Mouse (Mus musculus): Measurements from ENCODE around the gene Lrrc61. TPM values are rescaled to one million over a fixed set of nuclear protein-coding genes. Genes with fewer than 3 reads are reported as not detected.
A peak's percentile ranks its signal among the peaks of the same experiment; 100 is the strongest.

The Lrrc61 gene
- polyA plus RNA-seq, 1 experiment from 2014 or later = 8.2 TPM

DNA sequence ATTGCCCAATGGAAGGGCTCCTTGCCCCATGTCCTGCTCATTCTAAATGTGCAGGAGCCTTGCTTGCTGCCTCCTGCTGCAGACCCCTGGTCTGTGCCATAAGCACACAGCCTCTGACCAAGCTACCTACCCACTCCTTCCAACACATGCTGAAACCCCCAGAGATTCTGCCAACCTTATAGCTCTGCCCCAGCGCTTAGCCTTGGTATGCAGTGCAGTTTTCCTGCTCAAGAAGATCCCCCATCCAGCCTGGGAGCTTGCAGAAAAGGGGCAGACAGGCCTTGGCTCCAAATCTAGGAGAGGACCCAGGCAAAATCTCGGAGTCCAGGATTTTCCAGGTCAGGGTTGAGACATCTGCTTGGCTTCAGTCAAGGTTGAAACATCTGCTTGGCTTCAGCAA, 21.1 kb upstream of the Lrrc61 start:
- WGBS = 88% methylated on average over 2 of the region's 2 CpGs
- Histone ChIP-seq H3K36me3 (ENCODE audit: control insufficient read depth, insufficient read depth) (no peaks in the 10 kb centered on the region), H3K4me2 (ENCODE audit: low read depth, low read length) (no peak overlapping the region), H3K27ac (ENCODE audit: low read length) (no peak overlapping the region), H3K4me1 (ENCODE audit: control insufficient read depth, insufficient read depth, low read length) (peaks cover 2% of the 10 kb centered on the region; the same call in 1 of the 2 replicates), H3K27me3 (ENCODE audit: control insufficient read depth, insufficient read depth, low read length) (no peaks in the 10 kb centered on the region), H3K4me3 (ENCODE audit: low read length) (no peak overlapping the region), H3K9me3 (replicated peaks; ENCODE audit: control insufficient read depth, low read length) (no peaks in the 10 kb centered on the region), H3K9ac (ENCODE audit: low read length) (no peak overlapping the region)
- ATAC-seq (replicated peaks; ENCODE audit: extremely low read depth, insufficient read depth, low FRiP score) = no peak

DNA sequence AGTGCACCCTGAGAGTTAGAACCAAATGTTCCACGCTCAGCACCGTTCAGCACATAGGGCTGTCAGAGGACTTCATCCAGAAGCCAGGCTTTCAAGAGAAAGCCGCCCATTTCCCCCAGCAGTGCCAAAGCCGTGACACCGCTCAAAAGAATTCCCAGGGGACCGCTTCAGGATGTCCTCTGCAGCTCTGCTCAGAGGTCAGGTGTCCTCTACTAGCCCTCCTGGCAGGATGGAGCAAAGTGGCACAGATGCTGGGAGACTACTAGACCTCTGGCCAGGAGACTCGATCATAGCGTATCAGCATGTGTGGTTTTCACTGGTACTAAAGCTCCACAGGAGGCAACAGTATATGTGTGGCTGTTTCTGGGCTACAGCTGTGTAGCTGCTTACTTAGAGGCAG, 19.7 kb upstream of the Lrrc61 start:
- H3K4me1 ChIP-seq (ENCODE audit: control insufficient read depth, insufficient read depth, low read length) = peaks cover 2% of the 10 kb centered on the region; the same call in 1 of the 2 replicates
- no peak overlapping the region for H3K9ac ChIP-seq (ENCODE audit: low read length)
- H3K4me2 ChIP-seq (ENCODE audit: low read depth, low read length) = no peak overlapping the region
- no peaks in the 10 kb centered on the region for H3K9me3 ChIP-seq (replicated peaks; ENCODE audit: control insufficient read depth, low read length)
- no peak overlapping the region for H3K4me3 ChIP-seq (ENCODE audit: low read length)
- WGBS = 59% methylated on average over 8 of the region's 8 CpGs
- no peak for ATAC-seq (replicated peaks; ENCODE audit: extremely low read depth, insufficient read depth, low FRiP score)
- no peaks in the 10 kb centered on the region for H3K36me3 ChIP-seq (ENCODE audit: control insufficient read depth, insufficient read depth)
- no peak overlapping the region for H3K27ac ChIP-seq (ENCODE audit: low read length)
- H3K27me3 ChIP-seq (ENCODE audit: control insufficient read depth, insufficient read depth, low read length) = no peaks in the 10 kb centered on the region

DNA sequence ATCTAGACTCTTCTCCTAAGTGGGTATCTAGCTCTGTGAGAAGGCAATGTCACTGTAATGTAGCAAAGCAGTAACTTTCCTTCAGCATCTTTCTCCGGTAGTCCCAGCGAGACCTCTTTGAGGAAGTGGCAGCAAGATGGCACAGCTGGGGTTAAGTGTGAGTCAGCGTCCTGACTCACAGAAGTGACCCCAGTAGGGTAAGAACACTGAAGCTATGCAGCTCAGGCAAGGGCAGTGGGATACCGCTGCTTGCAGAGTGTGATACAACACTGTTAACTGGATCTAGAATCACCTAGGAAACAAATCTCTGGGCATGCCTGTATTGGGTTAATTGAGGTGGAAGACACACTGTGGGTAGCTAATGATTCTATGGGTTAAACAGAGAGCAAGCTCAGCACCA, 18.5 kb upstream of the Lrrc61 start:
- ATAC-seq (replicated peaks; ENCODE audit: extremely low read depth, insufficient read depth, low FRiP score) = no peak
- 59% methylated on average over 4 of the region's 4 CpGs for WGBS
- H3K27me3 ChIP-seq (ENCODE audit: control insufficient read depth, insufficient read depth, low read length) = no peaks in the 10 kb centered on the region
- no peaks in the 10 kb centered on the region; the same call in 1 of the 2 replicates for H3K4me1 ChIP-seq (ENCODE audit: control insufficient read depth, insufficient read depth, low read length)
- no peaks in the 10 kb centered on the region for H3K9me3 ChIP-seq (replicated peaks; ENCODE audit: control insufficient read depth, low read length)
- no peak overlapping the region for H3K4me3 ChIP-seq (ENCODE audit: low read length)
- no peak overlapping the region for H3K27ac ChIP-seq (ENCODE audit: low read length)
- H3K9ac ChIP-seq (ENCODE audit: low read length) = no peak overlapping the region
- H3K4me2 ChIP-seq (ENCODE audit: low read depth, low read length) = no peak overlapping the region
- H3K36me3 ChIP-seq (ENCODE audit: control insufficient read depth, insufficient read depth) = no peaks in the 10 kb centered on the region

DNA sequence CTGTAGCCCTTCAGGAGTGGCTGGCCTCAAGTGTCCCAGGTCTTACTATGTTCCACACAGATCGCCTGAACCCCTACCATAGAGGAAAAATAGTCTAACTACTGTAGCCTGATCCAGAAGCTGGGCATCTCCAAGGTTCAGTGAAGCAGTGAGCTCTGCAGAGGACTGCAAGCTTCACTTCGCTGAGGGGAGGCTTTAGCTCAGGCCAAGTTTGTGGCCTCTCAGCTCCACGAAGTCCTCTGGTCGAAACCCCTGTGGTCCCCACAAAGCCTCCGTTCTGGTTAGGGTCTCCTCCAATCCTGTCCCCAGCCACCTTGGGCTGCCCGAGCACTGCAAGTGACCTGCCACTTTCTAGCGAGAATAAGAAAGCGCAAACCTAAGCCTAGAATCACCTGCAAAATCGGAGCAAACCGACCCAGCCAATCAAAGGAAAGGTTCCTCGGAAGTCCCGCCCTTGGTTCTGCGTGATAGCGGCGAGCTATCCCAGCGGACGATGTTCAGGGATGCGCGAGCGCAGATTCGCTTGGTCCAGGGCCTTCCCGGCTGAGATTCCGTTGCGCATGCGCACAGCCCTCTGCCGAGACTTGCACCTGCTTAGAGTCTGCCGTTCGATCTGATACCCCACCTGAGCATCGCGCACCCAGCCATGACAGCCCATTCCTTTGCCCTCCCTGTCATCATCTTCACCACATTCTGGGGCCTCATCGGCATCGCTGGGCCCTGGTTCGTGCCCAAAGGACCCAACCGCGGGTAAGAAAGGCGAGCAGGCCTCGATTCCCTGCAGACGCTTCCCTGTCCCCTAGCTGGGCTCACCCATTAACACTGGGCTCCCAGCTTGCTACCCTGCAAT, 17.3 kb upstream of the Lrrc61 start, which contains the start of gene Atp6v0e2:
Gene Atp6v0e2, plus strand, starts transcription at position 511 of the 850 bp plus-strand sequence.
- Histone ChIP-seq H3K27me3 (ENCODE audit: control insufficient read depth, insufficient read depth, low read length) (no peaks in the 10 kb centered on the region), H3K9me3 (replicated peaks; ENCODE audit: control insufficient read depth, low read length) (no peaks in the 10 kb centered on the region), H3K9ac (ENCODE audit: low read length) (peak within 1 kb of the TSS; percentile 65), H3K4me2 (ENCODE audit: low read depth, low read length) (peak within 1 kb of the TSS; percentile 81), H3K4me1 (ENCODE audit: control insufficient read depth, insufficient read depth, low read length) (no peaks in the 10 kb centered on the region; the same call in 1 of the 2 replicates), H3K27ac (ENCODE audit: low read length) (no peak within 1 kb of the TSS), H3K36me3 (ENCODE audit: control insufficient read depth, insufficient read depth) (no peaks in the 10 kb centered on the region), H3K4me3 (ENCODE audit: low read length) (peak within 1 kb of the TSS; percentile 39)
- 6% methylated on average over 38 of the region's 38 CpGs for WGBS
- ATAC-seq (replicated peaks; ENCODE audit: extremely low read depth, insufficient read depth, low FRiP score) = peak; percentile 80

DNA sequence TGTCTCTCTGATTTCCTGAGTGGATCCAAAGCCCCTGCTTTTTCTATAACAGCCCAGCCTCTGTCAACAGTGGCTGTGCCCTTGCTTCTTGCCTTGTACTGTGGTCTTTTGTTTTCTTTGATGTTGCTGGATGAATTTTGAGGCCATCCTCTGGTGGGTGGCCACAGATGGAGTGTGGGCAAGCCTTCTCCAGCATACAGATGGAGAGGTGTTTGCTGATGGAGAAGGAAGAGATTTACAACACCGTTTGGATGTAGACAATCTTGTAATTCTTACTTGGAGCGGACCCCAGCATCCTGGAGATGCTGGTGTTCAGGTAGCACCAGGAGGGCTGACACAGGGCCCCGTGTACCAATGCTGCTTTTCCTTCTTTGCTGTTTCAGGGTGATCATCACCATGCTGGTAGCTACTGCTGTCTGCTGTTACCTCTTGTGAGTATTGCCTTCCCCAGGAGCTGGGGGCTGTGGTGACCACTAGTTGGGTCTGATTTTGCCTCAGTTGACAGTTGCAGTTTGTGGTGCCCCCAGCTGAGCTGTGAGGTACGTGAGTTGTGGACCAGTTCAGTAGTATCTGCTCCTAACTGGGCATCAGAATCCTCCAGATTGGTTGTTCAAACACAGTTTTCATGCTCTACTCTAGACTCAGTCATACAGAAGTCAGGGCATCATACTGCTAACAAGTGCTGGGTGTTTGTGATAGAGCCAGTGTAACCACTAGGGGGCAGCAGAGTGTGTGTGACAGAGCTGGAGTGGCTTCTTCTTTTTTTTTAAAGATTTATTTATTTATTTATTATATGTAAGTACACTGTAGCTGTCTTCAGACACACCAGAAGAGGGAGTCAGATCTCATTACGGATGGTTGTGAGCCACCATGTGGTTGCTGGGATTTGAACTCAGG, 15.5 kb upstream of the Lrrc61 start:
- WGBS = 67% methylated on average over 5 of the region's 5 CpGs
- no peak overlapping the region for H3K4me2 ChIP-seq (ENCODE audit: low read depth, low read length)

DNA sequence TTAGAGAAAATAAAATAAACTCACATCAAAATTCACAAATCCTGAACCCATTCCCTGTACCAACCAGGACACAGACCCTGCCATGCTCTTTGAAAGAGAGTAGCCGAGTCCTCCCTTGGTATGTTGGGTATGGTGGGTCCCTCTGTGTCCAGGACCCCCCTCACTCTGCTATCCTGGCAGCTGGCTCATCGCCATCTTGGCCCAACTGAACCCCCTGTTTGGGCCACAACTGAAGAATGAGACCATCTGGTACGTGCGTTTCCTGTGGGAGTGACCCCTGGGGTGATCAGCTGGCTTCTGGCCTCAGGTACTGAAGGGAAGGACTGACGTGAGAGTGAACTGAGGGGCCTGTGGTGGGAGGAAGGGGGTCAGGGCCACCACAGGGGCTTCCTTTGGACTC, 14.7 kb upstream of the Lrrc61 start:
- no peaks in the 10 kb centered on the region for H3K9me3 ChIP-seq (replicated peaks; ENCODE audit: control insufficient read depth, low read length)
- H3K36me3 ChIP-seq (ENCODE audit: control insufficient read depth, insufficient read depth) = no peaks in the 10 kb centered on the region
- no peak for ATAC-seq (replicated peaks; ENCODE audit: extremely low read depth, insufficient read depth, low FRiP score)
- no peak overlapping the region for H3K4me3 ChIP-seq (ENCODE audit: low read length)
- H3K4me2 ChIP-seq (ENCODE audit: low read depth, low read length) = no peak overlapping the region
- WGBS = 71% methylated on average over 5 of the region's 5 CpGs
- H3K4me1 ChIP-seq (ENCODE audit: control insufficient read depth, insufficient read depth, low read length) = no peaks in the 10 kb centered on the region; the same call in 1 of the 2 replicates
- 0 out of 2 replicates have a peak, but pooled peaks cover 1% of the 10 kb centered on the region for H3K27me3 ChIP-seq (ENCODE audit: control insufficient read depth, insufficient read depth, low read length)
- no peak overlapping the region for H3K9ac ChIP-seq (ENCODE audit: low read length)
- H3K27ac ChIP-seq (ENCODE audit: low read length) = no peak overlapping the region

More for the DNA sequence above, 15.5 kb upstream of the Lrrc61 start:
- no peaks in the 10 kb centered on the region for H3K36me3 ChIP-seq (ENCODE audit: control insufficient read depth, insufficient read depth)
- ATAC-seq (replicated peaks; ENCODE audit: extremely low read depth, insufficient read depth, low FRiP score) = no peak
- H3K9ac ChIP-seq (ENCODE audit: low read length) = no peak overlapping the region
- H3K27ac ChIP-seq (ENCODE audit: low read length) = no peak overlapping the region
- no peaks in the 10 kb centered on the region for H3K9me3 ChIP-seq (replicated peaks; ENCODE audit: control insufficient read depth, low read length)
- H3K4me3 ChIP-seq (ENCODE audit: low read length) = no peak overlapping the region
- H3K27me3 ChIP-seq (ENCODE audit: control insufficient read depth, insufficient read depth, low read length) = no peaks in the 10 kb centered on the region
- no peaks in the 10 kb centered on the region; the same call in 1 of the 2 replicates for H3K4me1 ChIP-seq (ENCODE audit: control insufficient read depth, insufficient read depth, low read length)

DNA sequence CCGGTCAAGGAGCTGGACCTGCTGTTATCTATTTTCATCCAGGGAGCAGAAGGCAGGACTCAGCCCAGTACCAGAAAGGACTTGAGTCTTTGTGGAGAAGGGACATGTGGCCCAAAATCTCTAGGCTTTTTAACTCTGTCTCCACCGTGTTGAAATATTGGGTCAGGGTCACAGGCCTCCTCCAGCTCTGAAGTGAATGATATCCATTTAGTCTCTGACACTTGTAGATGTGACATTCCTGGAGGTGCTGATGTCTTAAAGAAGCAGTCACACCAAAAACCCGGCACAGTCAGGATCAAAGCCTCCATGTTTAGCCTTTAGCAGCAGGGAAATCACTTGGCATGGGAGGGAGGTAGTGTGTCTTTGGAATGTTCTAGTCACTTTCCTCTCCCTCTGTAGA, 13.9 kb upstream of the Lrrc61 start:
- 0 out of 2 replicates have a peak, but pooled peaks cover 2% of the 10 kb centered on the region for H3K27me3 ChIP-seq (ENCODE audit: control insufficient read depth, insufficient read depth, low read length)
- no peak for ATAC-seq (replicated peaks; ENCODE audit: extremely low read depth, insufficient read depth, low FRiP score)
- no peak overlapping the region for H3K9ac ChIP-seq (ENCODE audit: low read length)
- no peaks in the 10 kb centered on the region for H3K36me3 ChIP-seq (ENCODE audit: control insufficient read depth, insufficient read depth)
- no peaks in the 10 kb centered on the region for H3K9me3 ChIP-seq (replicated peaks; ENCODE audit: control insufficient read depth, low read length)
- H3K4me1 ChIP-seq (ENCODE audit: control insufficient read depth, insufficient read depth, low read length) = no peaks in the 10 kb centered on the region; the same call in 1 of the 2 replicates
- H3K4me3 ChIP-seq (ENCODE audit: low read length) = no peak overlapping the region
- WGBS = 43% methylated on average over 3 of the region's 3 CpGs
- no peak overlapping the region for H3K27ac ChIP-seq (ENCODE audit: low read length)
- H3K4me2 ChIP-seq (ENCODE audit: low read depth, low read length) = no peak overlapping the region

DNA sequence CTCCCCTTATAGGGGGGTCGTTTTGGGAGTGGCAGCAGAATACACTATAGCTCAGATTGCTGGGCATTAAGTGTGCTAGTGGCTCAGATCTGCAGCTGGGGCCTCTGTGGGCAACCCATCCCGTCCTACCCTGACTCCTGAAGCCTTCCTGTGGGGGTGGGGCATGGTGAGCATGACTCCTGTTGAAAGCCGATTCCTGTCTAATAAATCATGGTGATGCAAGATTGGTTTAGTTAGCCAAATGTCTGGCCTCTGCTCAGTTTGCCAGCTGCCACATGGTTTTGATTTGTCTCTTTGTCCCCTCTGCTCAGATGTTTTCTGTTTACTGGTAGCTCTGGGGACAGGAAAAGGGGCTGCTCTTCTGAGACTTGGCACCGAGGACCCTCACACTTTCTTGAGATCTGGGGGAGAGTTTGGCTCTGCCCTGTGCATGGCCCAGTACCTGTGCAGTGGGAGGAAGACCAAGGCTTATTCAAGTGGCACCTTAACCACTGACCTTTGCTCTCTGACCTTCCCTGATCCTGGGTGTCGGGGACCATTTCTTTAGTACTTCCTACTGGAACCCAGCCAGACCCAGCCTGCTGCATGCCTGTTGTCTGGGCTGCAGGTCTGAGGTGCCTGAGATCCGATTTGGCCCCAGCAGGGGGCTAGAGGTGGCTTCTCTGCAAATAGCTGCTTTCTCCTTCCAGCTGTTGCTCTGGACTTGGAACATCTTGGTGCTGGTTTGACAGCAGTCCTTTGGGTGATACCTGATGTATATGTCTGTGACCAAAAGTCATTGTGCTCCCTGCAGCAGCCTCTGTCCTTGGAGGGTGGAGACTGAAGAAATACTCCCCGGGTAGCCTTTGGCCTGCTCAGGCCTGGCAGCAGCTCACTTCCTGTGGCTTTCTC, 12.8 kb upstream of the Lrrc61 start:
- no peak overlapping the region for H3K27ac ChIP-seq (ENCODE audit: low read length)

More for the DNA sequence above, 12.8 kb upstream of the Lrrc61 start:
- Histone ChIP-seq H3K9me3 (replicated peaks; ENCODE audit: control insufficient read depth, low read length) (no peaks in the 10 kb centered on the region), H3K9ac (ENCODE audit: low read length) (0 out of 2 replicates have a peak overlapping the region, but pooled peaks have one; percentile 9), H3K27me3 (ENCODE audit: control insufficient read depth, insufficient read depth, low read length) (0 out of 2 replicates have a peak, but pooled peaks cover 2% of the 10 kb centered on the region), H3K4me1 (ENCODE audit: control insufficient read depth, insufficient read depth, low read length) (no peaks in the 10 kb centered on the region; the same call in 1 of the 2 replicates), H3K36me3 (ENCODE audit: control insufficient read depth, insufficient read depth) (no peaks in the 10 kb centered on the region), H3K4me3 (ENCODE audit: low read length) (no peak overlapping the region), H3K4me2 (ENCODE audit: low read depth, low read length) (no peak overlapping the region)
- ATAC-seq (replicated peaks; ENCODE audit: extremely low read depth, insufficient read depth, low FRiP score) = no peak
- 40% methylated on average over 7 of the region's 7 CpGs for WGBS

All from heart, embryonic 16.5 days (tissue).